Mouse (Mus musculus): ENCODE results near the gene Prdm15. TPM values are rescaled to one million over a fixed set of nuclear protein-coding genes. Genes with fewer than 3 reads are reported as not detected.

The Prdm15 gene
- polyA plus RNA-seq (2015; fragmentation: Nextera tagmentation; extraction: Ambion mirVana), result 1.3 and 2.4 TPM in 2 replicates

GRCm38 (mm10) chr16:97851741-97852319 is at the start of gene Prdm15:
TSS of gene Prdm15 (minus strand) at chr16:97851850.
- Histone ChIP-seq H3K4me2 (replicated peaks; ENCODE audit: low read depth) (peak within 1 kb of the TSS; percentile 87), H3K4me1 (replicated peaks; ENCODE audit: control insufficient read depth, insufficient read depth, low read length) (0 out of 2 replicates have a peak, but pooled peaks cover 5% of the 10 kb centered on the region), H3K9ac (ENCODE audit: low read depth, low read length) (peak within 1 kb of the TSS; percentile 96), H3K9me3 (ENCODE audit: control insufficient read depth) (no peaks in the 10 kb centered on the region), H3K36me3 (ENCODE audit: control insufficient read depth, insufficient read depth) (no peaks in the 10 kb centered on the region), H3K27ac (ENCODE audit: low read depth, low read length) (peak within 1 kb of the TSS; percentile 97), H3K4me3 (ENCODE audit: low read depth, low read length) (peak within 1 kb of the TSS; percentile 88), H3K27me3 (replicated peaks; ENCODE audit: control insufficient read depth, insufficient read depth, low read length) (no peaks in the 10 kb centered on the region)
- TF ChIP-seq CTCF (IDR thresholded peaks at IDR 0.05; ENCODE audit: low read depth), result no peak
- ATAC-seq, result peak; percentile 89
- under 1% methylated on average over 31 of the region's 31 CpGs for WGBS

- Histone ChIP-seq H3K9ac (ENCODE audit: low read depth, low read length) (no peak overlapping the region), H3K4me1 (replicated peaks; ENCODE audit: control insufficient read depth, insufficient read depth, low read length) (no peaks in the 10 kb centered on the region), H3K9me3 (ENCODE audit: control insufficient read depth) (no peaks in the 10 kb centered on the region), H3K4me2 (replicated peaks; ENCODE audit: low read depth) (no peak overlapping the region), H3K27me3 (replicated peaks; ENCODE audit: control insufficient read depth, insufficient read depth, low read length) (no peaks in the 10 kb centered on the region), H3K36me3 (ENCODE audit: control insufficient read depth, insufficient read depth) (no peaks in the 10 kb centered on the region), H3K4me3 (ENCODE audit: low read depth, low read length) (no peak overlapping the region), H3K27ac (ENCODE audit: low read depth, low read length) (no peak overlapping the region)
- TF ChIP-seq CTCF (IDR thresholded peaks at IDR 0.05; ENCODE audit: low read depth), result no peak
- 55% methylated on average over 5 of the region's 5 CpGs for WGBS
- no peak for ATAC-seq
Observed at GRCm38 (mm10) chr16:97897346-97898024, 45.8 kb upstream of the Prdm15 start.

GRCm38 (mm10) chr16:97887762-97888161 is 36.1 kb upstream of the Prdm15 start:
- Histone ChIP-seq H3K27ac (ENCODE audit: low read depth, low read length) (no peak overlapping the region), H3K4me2 (replicated peaks; ENCODE audit: low read depth) (no peak overlapping the region), H3K9ac (ENCODE audit: low read depth, low read length) (no peak overlapping the region), H3K4me3 (ENCODE audit: low read depth, low read length) (no peak overlapping the region), H3K36me3 (ENCODE audit: control insufficient read depth, insufficient read depth) (peaks cover 14% of the 10 kb centered on the region), H3K9me3 (ENCODE audit: control insufficient read depth) (no peaks in the 10 kb centered on the region), H3K4me1 (replicated peaks; ENCODE audit: control insufficient read depth, insufficient read depth, low read length) (no peaks in the 10 kb centered on the region), H3K27me3 (replicated peaks; ENCODE audit: control insufficient read depth, insufficient read depth, low read length) (no peaks in the 10 kb centered on the region)
- no peak for TF ChIP-seq CTCF (IDR thresholded peaks at IDR 0.05; ENCODE audit: low read depth)
- no peak for ATAC-seq

- WGBS, result 80% methylated on average over 1 of the region's 1 CpGs
- H3K36me3 ChIP-seq (ENCODE audit: control insufficient read depth, insufficient read depth), result peaks cover 12% of the 10 kb centered on the region; the same call in 1 of the 2 replicates
- H3K9me3 ChIP-seq (ENCODE audit: control insufficient read depth), result no peaks in the 10 kb centered on the region
- no peak for ATAC-seq
- H3K4me2 ChIP-seq (replicated peaks; ENCODE audit: low read depth), result no peak overlapping the region
- no peak overlapping the region for H3K4me3 ChIP-seq (ENCODE audit: low read depth, low read length)
- no peaks in the 10 kb centered on the region for H3K27me3 ChIP-seq (replicated peaks; ENCODE audit: control insufficient read depth, insufficient read depth, low read length)
- no peak overlapping the region for H3K9ac ChIP-seq (ENCODE audit: low read depth, low read length)
- no peak overlapping the region for H3K27ac ChIP-seq (ENCODE audit: low read depth, low read length)
- no peaks in the 10 kb centered on the region for H3K4me1 ChIP-seq (replicated peaks; ENCODE audit: control insufficient read depth, insufficient read depth, low read length)
- TF ChIP-seq CTCF (IDR thresholded peaks at IDR 0.05; ENCODE audit: low read depth), result no peak
Observed at GRCm38 (mm10) chr16:97883696-97884095, 32.0 kb upstream of the Prdm15 start.

GRCm38 (mm10) chr16:97882891-97883290 is 31.2 kb upstream of the Prdm15 start:
- Histone ChIP-seq H3K4me1 (replicated peaks; ENCODE audit: control insufficient read depth, insufficient read depth, low read length) (no peaks in the 10 kb centered on the region), H3K4me3 (ENCODE audit: low read depth, low read length) (no peak overlapping the region), H3K9me3 (ENCODE audit: control insufficient read depth) (no peaks in the 10 kb centered on the region), H3K9ac (ENCODE audit: low read depth, low read length) (no peak overlapping the region), H3K27me3 (replicated peaks; ENCODE audit: control insufficient read depth, insufficient read depth, low read length) (no peaks in the 10 kb centered on the region), H3K4me2 (replicated peaks; ENCODE audit: low read depth) (no peak overlapping the region), H3K27ac (ENCODE audit: low read depth, low read length) (no peak overlapping the region), H3K36me3 (ENCODE audit: control insufficient read depth, insufficient read depth) (peaks cover 12% of the 10 kb centered on the region; the same call in 1 of the 2 replicates)
- no peak for ATAC-seq
- TF ChIP-seq CTCF (IDR thresholded peaks at IDR 0.05; ENCODE audit: low read depth), result no peak

- 96% methylated on average over 1 of the region's 1 CpGs for WGBS
- H3K4me3 ChIP-seq (ENCODE audit: low read depth, low read length), result no peak overlapping the region
- H3K27ac ChIP-seq (ENCODE audit: low read depth, low read length), result no peak overlapping the region
- no peak overlapping the region for H3K4me2 ChIP-seq (replicated peaks; ENCODE audit: low read depth)
- no peak for ATAC-seq
- no peak overlapping the region for H3K9ac ChIP-seq (ENCODE audit: low read depth, low read length)
- H3K27me3 ChIP-seq (replicated peaks; ENCODE audit: control insufficient read depth, insufficient read depth, low read length), result no peaks in the 10 kb centered on the region
- TF ChIP-seq CTCF (IDR thresholded peaks at IDR 0.05; ENCODE audit: low read depth), result peak; percentile 81
- no peaks in the 10 kb centered on the region for H3K4me1 ChIP-seq (replicated peaks; ENCODE audit: control insufficient read depth, insufficient read depth, low read length)
- no peaks in the 10 kb centered on the region for H3K9me3 ChIP-seq (ENCODE audit: control insufficient read depth)
- peaks cover 28% of the 10 kb centered on the region; the same call in 1 of the 2 replicates for H3K36me3 ChIP-seq (ENCODE audit: control insufficient read depth, insufficient read depth)
Observed at GRCm38 (mm10) chr16:97879134-97879533, 27.5 kb upstream of the Prdm15 start.

Measured in intestine, postnatal 0 days (tissue).